Mouse (Mus musculus) heart, postnatal 0 days (tissue): ENCODE measurements around the gene Hmces. TPM values are rescaled to one million over a fixed set of nuclear protein-coding genes. Genes with fewer than 3 reads are reported as not detected.

Experiments
- ATAC-seq: fragments of 200-750 bp; cut with Nextera tagmentation; 2 replicates; pipeline ENCODE4 v1.8.0; 2017; ENCODE audit warnings: low read depth, moderate number of reproducible peaks, moderate library complexity; ENCODE audit not compliant: insufficient read depth
- DNase-seq: peaks from one replicate; pipeline ENCODE4 v3.0.0-alpha.2; 2016; ENCODE audit warnings: low spot score
- H3K27ac ChIP-seq: fragments of 300-500 bp; sonication (generic); 2 replicates; pipeline ENCODE4 v1.5.1; 2014; ENCODE audit warnings: low read depth, mild to moderate bottlenecking
- H3K27me3 ChIP-seq: fragments of 300-500 bp; sonication (generic); 2 replicates; pipeline ENCODE4 v1.6.1; 2014; ENCODE audit warnings: low read length, mixed read lengths; ENCODE audit not compliant: control insufficient read depth, insufficient read depth
- H3K36me3 ChIP-seq: fragments of 300-500 bp; sonication (generic); replicated peaks from 2 replicates; pipeline ENCODE4 v1.6.1; 2014; ENCODE audit warnings: low read length, mixed read lengths; ENCODE audit not compliant: control insufficient read depth, insufficient read depth
- H3K4me1 ChIP-seq: fragments of 300-500 bp; sonication (generic); 2 replicates; pipeline ENCODE4 v1.6.1; 2014; ENCODE audit warnings: antibody characterized with exemption; ENCODE audit not compliant: control insufficient read depth, insufficient read depth
- H3K4me2 ChIP-seq: fragments of 300-500 bp; sonication (generic); 2 replicates; pipeline ENCODE4 v1.6.1; 2014; ENCODE audit warnings: low read depth, mild to moderate bottlenecking, low read length, moderate library complexity
- H3K4me3 ChIP-seq: fragments of 300-500 bp; sonication (generic); 2 replicates; pipeline ENCODE4 v1.5.1; 2014; ENCODE audit warnings: low read depth, low read length
- H3K9ac ChIP-seq: fragments of 300-500 bp; sonication (generic); replicated peaks from 2 replicates; pipeline ENCODE4 v1.6.1; 2014; ENCODE audit warnings: low read depth, low read length, mixed read lengths
- H3K9me3 ChIP-seq: fragments of 300-500 bp; sonication (generic); replicated peaks from 2 replicates; pipeline ENCODE4 v1.6.1; 2016; ENCODE audit warnings: low read length; ENCODE audit not compliant: control insufficient read depth
- CTCF ChIP-seq: IDR thresholded peaks from 2 replicates; pipeline ENCODE4 v1.5.1; 2016; ENCODE audit warnings: antibody characterized with exemption, control low read depth, low read depth
- EP300 ChIP-seq: IDR thresholded peaks from 2 replicates; pipeline ENCODE4 v1.6.1; 2016; ENCODE audit warnings: antibody characterized with exemption, low read depth
- WGBS: fragments of 180-500 bp; shearing (Covaris S2); extraction: QIAGEN DNeasy Blood & Tissue Kit; methylation state at CpG from one replicate; pipeline ENCODE4 v1.1.7; 2014; 5-methylcytosine and 5-hydroxymethylcytosine counted together
- polyA plus RNA-seq: library from polyadenylated mRNA; unstranded; fragments of >200 nt; fragmentation: Nextera tagmentation; extraction: Ambion mirVana; gene quantifications from 2 replicates; pipeline ENCODE4 v1.2.1, GENCODE M21; 2015
- total RNA-seq: library from RNA; depleted of rRNA; stranded (reverse); fragments of >200 nt; gene quantifications from 2 replicates; pipeline ENCODE4 v1.2.3, GENCODE M21; 2014; ENCODE audit warnings: low replicate concordance; rRNA removed

Hmces gene
- total RNA-seq (8.7 and 40.9 TPM in 2 replicates), polyA plus RNA-seq (16.2 and 18.0 TPM in 2 replicates)

DNA sequence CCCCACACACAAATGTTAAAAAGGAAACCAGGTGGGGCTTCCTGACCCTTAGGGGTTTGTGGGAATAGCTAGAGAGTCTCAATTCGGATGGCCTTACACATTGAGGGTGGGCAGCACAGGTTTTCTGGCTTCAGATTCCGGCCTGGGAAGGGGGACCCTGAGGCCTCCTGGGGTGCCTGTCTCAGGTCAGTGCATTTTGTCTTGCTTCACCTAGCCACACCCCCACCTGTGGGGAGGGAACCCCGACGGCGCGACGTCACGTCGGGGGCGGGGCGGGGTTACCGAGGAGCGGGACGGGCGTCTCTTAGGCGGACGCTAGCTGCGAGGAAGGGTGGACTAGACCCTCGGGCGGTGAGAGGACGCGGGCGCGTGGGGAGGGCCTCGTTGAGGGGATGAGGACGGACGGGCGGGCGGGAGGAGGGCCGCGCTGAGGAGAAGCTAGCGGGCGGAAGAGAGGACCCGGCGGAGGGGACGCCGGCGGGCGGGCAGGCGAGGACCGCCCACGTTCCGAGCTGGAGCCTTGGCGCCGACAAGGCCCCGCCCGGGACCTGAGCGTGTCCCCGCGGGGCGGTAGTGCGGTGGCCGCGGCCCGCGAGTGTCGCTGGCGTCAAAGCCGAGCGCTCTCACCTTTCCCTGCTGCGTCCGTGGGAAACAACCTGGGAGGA is at the start of gene Hmces:
Gene Hmces, plus strand, starts transcription at position 275 of the 665 bp plus-strand sequence.
- Histone ChIP-seq H3K36me3 (peaks cover 68% of the 10 kb centered on the region), H3K4me2 (peak within 1 kb of the TSS; percentile 90), H3K4me3 (peak within 1 kb of the TSS; percentile 85), H3K4me1 (0 out of 2 replicates have a peak, but pooled peaks cover 6% of the 10 kb centered on the region), H3K27me3 (no peaks in the 10 kb centered on the region), H3K9me3 (no peaks in the 10 kb centered on the region), H3K27ac (peak within 1 kb of the TSS; percentile 80), H3K9ac (peak within 1 kb of the TSS; percentile 81)
- ATAC-seq: peak; percentile 90
- DNase-seq: peak; percentile 51
- under 1% methylated on average over 53 of the region's 62 CpGs for WGBS
- TF ChIP-seq EP300 (no peak), CTCF (no peak)

DNA sequence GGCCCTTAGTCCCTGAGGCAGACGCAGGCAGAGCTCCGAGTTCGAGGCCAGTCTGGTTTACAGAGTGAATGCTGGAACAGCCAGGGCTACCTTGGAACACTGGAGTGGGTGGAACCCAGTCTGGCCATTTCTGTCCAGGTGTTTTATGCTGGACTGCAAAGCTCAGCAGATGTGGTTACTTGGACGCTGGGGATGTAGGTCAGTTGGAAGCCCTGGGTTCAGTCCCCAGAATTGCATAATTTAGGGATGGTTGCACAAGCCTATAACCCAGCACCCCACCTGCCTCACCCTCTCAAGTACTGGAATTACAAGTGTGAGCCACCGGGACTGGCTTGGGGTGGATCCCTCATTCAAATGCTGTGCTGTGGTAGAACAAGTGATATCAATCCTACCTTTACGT is 47.5 kb upstream of the Hmces start:
- H3K9me3 ChIP-seq: no peaks in the 10 kb centered on the region
- H3K4me2 ChIP-seq: no peak overlapping the region
- no peak overlapping the region for H3K4me3 ChIP-seq
- H3K36me3 ChIP-seq: no peaks in the 10 kb centered on the region
- no peaks in the 10 kb centered on the region for H3K27me3 ChIP-seq
- H3K27ac ChIP-seq: no peak overlapping the region
- ATAC-seq: no peak
- 77% methylated on average over 6 of the region's 6 CpGs for WGBS
- no peak for DNase-seq
- H3K4me1 ChIP-seq: no peaks in the 10 kb centered on the region
- H3K9ac ChIP-seq: no peak overlapping the region
- TF ChIP-seq CTCF: no peak
- no peak for TF ChIP-seq EP300

DNA sequence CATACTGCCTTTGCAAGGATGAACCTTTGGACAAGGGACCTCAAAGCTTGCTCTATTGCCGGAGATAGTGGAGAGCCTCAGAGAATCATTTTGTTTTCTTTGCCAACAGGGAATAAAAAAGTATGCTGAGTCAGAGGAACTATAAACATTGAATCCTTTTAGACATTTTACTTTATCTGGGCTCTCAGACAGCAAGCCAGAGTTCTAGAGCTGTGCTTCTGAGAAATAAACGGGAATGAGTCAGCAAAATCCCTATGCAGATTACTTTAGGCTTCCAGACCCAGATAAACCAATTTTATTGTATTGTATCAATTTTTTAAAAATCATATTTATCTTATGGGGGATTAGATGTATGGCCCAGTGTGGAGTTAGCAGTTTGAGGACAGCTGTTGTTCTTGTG is 46.5 kb upstream of the Hmces start:
- H3K4me3 ChIP-seq: no peak overlapping the region
- no peak overlapping the region for H3K27ac ChIP-seq
- H3K4me2 ChIP-seq: no peak overlapping the region
- no peak for ATAC-seq
- H3K4me1 ChIP-seq: no peaks in the 10 kb centered on the region
- no peaks in the 10 kb centered on the region for H3K27me3 ChIP-seq
- H3K9me3 ChIP-seq: no peaks in the 10 kb centered on the region
- H3K9ac ChIP-seq: no peak overlapping the region
- TF ChIP-seq CTCF: no peak
- TF ChIP-seq EP300: no peak
- DNase-seq: no peak
- no peaks in the 10 kb centered on the region for H3K36me3 ChIP-seq
- WGBS: 57% methylated on average over 2 of the region's 2 CpGs

DNA sequence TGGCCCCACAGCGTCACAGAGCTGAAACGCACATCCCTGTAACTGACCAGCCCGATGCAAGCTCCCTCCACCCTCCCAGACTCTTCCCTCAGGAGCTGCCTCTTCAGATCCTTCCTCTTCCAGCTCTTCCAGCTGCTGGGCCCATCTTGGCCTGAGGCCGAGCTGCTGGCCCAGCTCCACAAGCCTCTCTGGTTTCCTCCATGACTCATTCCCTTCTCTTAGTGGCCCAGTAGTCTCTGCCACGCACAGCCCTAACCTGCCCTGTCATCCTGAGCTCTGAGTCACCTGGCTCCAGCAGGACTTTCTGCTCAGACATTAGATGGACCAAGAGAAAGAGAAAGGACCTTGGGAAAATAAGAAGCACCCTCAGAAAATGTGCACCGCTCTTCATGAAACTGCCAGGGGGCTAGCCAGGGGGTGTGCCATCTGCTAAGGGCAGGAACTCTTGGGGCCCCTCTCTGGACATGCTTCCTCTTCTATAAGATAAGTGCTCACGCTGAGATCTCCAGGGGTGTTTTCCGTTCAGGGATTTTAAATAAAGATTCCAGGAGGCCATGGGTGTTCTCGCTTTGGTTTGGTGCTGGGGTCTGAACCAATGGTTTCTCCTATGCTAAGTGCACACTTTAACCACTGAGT is 44.7 kb upstream of the Hmces start:
- Histone ChIP-seq H3K4me3 (no peak overlapping the region), H3K27me3 (no peaks in the 10 kb centered on the region), H3K36me3 (no peaks in the 10 kb centered on the region), H3K9ac (no peak overlapping the region), H3K4me1 (no peaks in the 10 kb centered on the region; the same call in 1 of the 2 replicates), H3K9me3 (no peaks in the 10 kb centered on the region), H3K27ac (no peak overlapping the region), H3K4me2 (no peak overlapping the region)
- 42% methylated on average over 9 of the region's 9 CpGs for WGBS
- ATAC-seq (peak; percentile 84), DNase-seq (peak; percentile 75)
- TF ChIP-seq CTCF (no peak), EP300 (no peak)

DNA sequence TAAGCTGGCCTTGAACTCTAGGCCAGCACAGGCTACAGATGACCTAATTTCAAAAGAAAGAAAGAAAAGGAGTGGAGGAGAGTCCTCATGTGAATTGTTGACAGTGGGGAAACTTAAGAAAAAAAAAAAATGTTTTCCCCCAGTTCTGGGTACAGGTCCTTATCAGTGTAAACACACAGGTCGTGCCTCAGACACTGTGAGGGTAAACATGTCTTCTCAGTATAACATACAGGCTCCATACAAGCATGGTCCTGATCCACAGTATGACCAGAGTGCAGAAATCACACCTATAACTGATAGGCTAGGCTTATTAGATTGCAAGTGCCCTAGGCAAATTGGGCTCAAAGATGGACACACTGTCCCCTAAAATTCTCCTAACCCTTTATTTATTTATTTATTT is 43.3 kb upstream of the Hmces start:
- H3K4me3 ChIP-seq: no peak overlapping the region
- H3K36me3 ChIP-seq: no peaks in the 10 kb centered on the region
- WGBS: 52% methylated on average over 1 of the region's 1 CpGs
- H3K4me1 ChIP-seq: no peaks in the 10 kb centered on the region; the same call in 1 of the 2 replicates
- H3K9ac ChIP-seq: no peak overlapping the region
- no peak for TF ChIP-seq EP300
- no peak for TF ChIP-seq CTCF
- no peaks in the 10 kb centered on the region for H3K27me3 ChIP-seq
- no peaks in the 10 kb centered on the region for H3K9me3 ChIP-seq
- no peak for ATAC-seq
- H3K4me2 ChIP-seq: no peak overlapping the region
- DNase-seq: no peak
- H3K27ac ChIP-seq: no peak overlapping the region
